ENCODE assay signal across 24 mouse cellular contexts in the genomic region with DNA sequence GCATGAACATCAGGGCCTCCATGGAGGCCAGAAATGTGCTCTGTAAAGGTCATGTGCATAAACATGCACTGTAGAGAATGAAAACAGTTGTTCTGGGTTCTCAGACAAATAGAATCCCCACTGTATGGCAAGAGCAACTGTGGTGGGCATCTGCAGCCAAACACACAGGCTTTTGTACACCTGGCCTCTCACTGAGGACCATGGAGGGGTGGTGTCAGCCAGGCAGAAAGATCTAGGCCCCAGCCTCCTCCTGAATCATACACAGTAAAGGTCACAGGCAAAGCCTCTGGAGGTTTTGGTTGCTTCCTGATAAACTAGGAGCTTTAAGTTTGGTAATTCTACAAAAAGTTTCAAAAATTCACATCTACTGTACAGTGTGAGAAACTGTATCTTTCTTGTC.
"Had no signal": no experiment of that assay in that cellular context is flagged by ENCODE, and none has a peak within 500 bp of the region (broad histone marks: within the 10 kb centered on the region; RNA-seq: fewer than 3 reads in every experiment).

No protein-coding gene starts in this region.

- H3K9ac ChIP-seq: liver, embryonic 13.5 days; liver, embryonic 15.5 days; liver, postnatal 0 days; lung, embryonic 15.5 days; midbrain, embryonic 12.5 days; neural tube, embryonic 13.5 days; neural tube, embryonic 15.5 days; stomach, embryonic 15.5 days had no signal

- H3K27me3 ChIP-seq: liver, embryonic 13.5 days; liver, embryonic 15.5 days; lung, embryonic 15.5 days; megakaryocyte, embryonic 14.5 days; midbrain, embryonic 12.5 days; neural tube, embryonic 13.5 days; neural tube, embryonic 15.5 days; stomach, embryonic 15.5 days had no signal

- DNase-seq: liver, embryonic 13.5 days; liver, postnatal 0 days; lung, adult 2 months; lung, postnatal 14 days; lung, postnatal 36 days; midbrain, embryonic 14.5 days; retina, postnatal 1 day; right cerebral cortex, adult 18-20 months; right cerebral cortex, postnatal 25 days; right cerebral cortex, postnatal 4 days; spleen, adult 18-20 months; thymus, adult 2 months; thymus, postnatal 25 days; thymus, postnatal 4 days had no signal

- H3K27ac ChIP-seq: liver, embryonic 13.5 days; liver, embryonic 15.5 days; lung, embryonic 15.5 days; macrophage; midbrain, embryonic 12.5 days; neural tube, embryonic 13.5 days; neural tube, embryonic 15.5 days; stomach, embryonic 15.5 days; stomach, postnatal 0 days had no signal

- ATAC-seq: liver, postnatal 0 days; lung, postnatal 0 days had no signal

- H3K4me3 ChIP-seq: liver, embryonic 13.5 days; liver, embryonic 15.5 days; lung, embryonic 15.5 days; megakaryocyte, embryonic 14.5 days; midbrain, embryonic 12.5 days; neural tube, embryonic 13.5 days; neural tube, embryonic 15.5 days; stomach, embryonic 15.5 days had no signal

- H3K9me3 ChIP-seq: liver, embryonic 13.5 days; liver, embryonic 15.5 days; lung, embryonic 15.5 days; megakaryocyte, embryonic 14.5 days; midbrain, embryonic 12.5 days; neural tube, embryonic 13.5 days; neural tube, embryonic 15.5 days; stomach, embryonic 15.5 days had no signal

- H3K36me3 ChIP-seq: liver, embryonic 13.5 days; liver, embryonic 15.5 days; lung, embryonic 15.5 days; midbrain, embryonic 12.5 days; neural tube, embryonic 13.5 days; neural tube, embryonic 15.5 days; stomach, embryonic 15.5 days had no signal

- H3K4me2 ChIP-seq: liver, embryonic 13.5 days; liver, embryonic 15.5 days; lung, embryonic 15.5 days; midbrain, embryonic 12.5 days; neural tube, embryonic 13.5 days; neural tube, embryonic 15.5 days; stomach, embryonic 15.5 days had no signal
